Mouse (Mus musculus) lung, adult 2 months (tissue): ENCODE measurements around the gene Selp. TPM values are rescaled to one million over a fixed set of nuclear protein-coding genes. Genes with fewer than 3 reads are reported as not detected.

Experiments
- DNase-seq: peaks from one replicate; pipeline ENCODE4 v3.0.0; 2022
- H3K4me1 ChIP-seq: fragments of 200-500 bp; 2 replicates; pipeline ENCODE4 v1.6.1; 2011; ENCODE audit warnings: low read length; ENCODE audit not compliant: control insufficient read depth, insufficient read depth
- H3K4me3 ChIP-seq: fragments of 200-500 bp; replicated peaks from 2 replicates; pipeline ENCODE3; 2011; ENCODE audit warnings: low read depth, mild to moderate bottlenecking, control low read depth, low read length; ENCODE audit errors: extremely low read depth
- CTCF ChIP-seq: fragments of 200-500 bp; IDR thresholded peaks from 2 replicates; pipeline ENCODE4 v1.5.1; 2011; ENCODE audit warnings: mild to moderate bottlenecking, low read length, control low read depth; ENCODE audit not compliant: insufficient read depth
- POLR2A ChIP-seq: fragments of 200-500 bp; IDR thresholded peaks from 2 replicates; pipeline ENCODE4 v1.6.1; 2011; ENCODE audit warnings: low read depth, mild to moderate bottlenecking, control low read depth, low read length, borderline replicate concordance; ENCODE audit errors: extremely low read depth
- WGBS: fragments of 180-500 bp; shearing (Covaris S2); methylation state at CpG from one replicate; pipeline ENCODE4 v1.1.7; 2018; 5-methylcytosine and 5-hydroxymethylcytosine counted together
- polyA plus RNA-seq: library from polyadenylated mRNA; depleted of rRNA; stranded (reverse); fragments of >200 nt; gene quantifications from 2 replicates; pipeline ENCODE4 v1.2.3, GENCODE M21; 2012; rRNA removed

The Selp gene
- polyA plus RNA-seq, 1 experiment: 7.4 TPM

- TF ChIP-seq POLR2A (no peak), CTCF (no peak)
- peaks cover 2% of the 10 kb centered on the region; the same call in 1 of the 2 replicates for H3K4me1 ChIP-seq
- no peak overlapping the region for H3K4me3 ChIP-seq
- no peak for DNase-seq
- 32% methylated on average over 8 of the region's 8 CpGs for WGBS
Measured at GRCm38 (mm10) chr1:164184871-164185223, 69.8 kb downstream of the Selp start.

GRCm38 (mm10) chr1:164185316-164185715 is 70.3 kb downstream of the Selp start:
- Histone ChIP-seq H3K4me3 (no peak overlapping the region), H3K4me1 (peaks cover 2% of the 10 kb centered on the region; the same call in 1 of the 2 replicates)
- TF ChIP-seq CTCF (no peak), POLR2A (no peak)
- WGBS: 59% methylated on average over 4 of the region's 4 CpGs
- no peak for DNase-seq

DNA sequence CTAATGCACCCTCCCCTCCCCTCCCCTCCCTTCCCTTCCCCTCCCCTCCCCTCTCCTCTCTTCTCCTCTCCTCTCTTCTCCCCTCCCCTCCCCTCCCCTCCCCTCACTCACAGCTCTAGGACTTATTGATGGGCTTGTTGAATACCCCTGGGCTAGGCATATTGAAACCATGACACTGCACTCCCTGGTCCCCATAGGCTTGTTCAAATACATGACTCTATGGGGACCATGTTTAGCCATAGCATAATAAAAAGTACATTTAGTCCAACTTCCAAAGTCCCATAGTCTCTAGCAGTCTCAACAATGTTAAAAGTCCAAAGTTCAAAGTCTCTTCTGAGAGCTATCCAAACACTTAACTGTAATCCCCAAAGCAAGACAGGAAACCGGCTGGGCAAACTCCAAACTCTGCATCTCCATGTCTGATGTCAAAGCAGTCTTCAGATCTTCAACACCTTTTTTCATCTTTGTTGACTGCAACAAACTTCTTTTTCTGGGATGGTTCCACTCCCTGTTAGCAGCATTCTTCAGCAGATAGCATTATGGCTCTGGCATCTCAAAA is 72.0 kb downstream of the Selp start:
- H3K4me1 ChIP-seq: peaks cover 2% of the 10 kb centered on the region; the same call in 1 of the 2 replicates
- no peak for TF ChIP-seq POLR2A
- TF ChIP-seq CTCF: no peak
- no peak overlapping the region for H3K4me3 ChIP-seq
- WGBS: 59% methylated on average over 1 of the region's 1 CpGs
- no peak for DNase-seq

DNA sequence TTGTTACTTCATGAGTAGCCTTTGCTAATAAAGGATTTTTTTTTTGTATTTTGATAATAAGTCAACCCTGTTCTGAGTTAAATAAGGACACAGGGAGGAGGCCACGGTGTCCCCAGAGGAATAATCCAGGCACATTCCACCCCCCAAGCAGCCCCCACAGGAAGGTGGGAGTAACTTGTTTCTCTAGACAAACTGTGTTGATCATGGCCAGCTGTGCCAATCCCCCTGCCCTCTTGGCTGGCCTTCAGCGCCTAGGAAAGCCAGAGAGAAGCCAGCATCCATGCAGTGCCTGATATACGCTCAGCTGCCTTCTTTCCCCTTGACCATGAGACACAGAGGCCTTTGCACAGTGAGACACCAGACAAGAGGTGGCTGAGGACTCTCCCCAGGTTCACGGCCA is 84.5 kb downstream of the Selp start:
- Histone ChIP-seq H3K4me1 (no peaks in the 10 kb centered on the region), H3K4me3 (no peak overlapping the region)
- 82% methylated on average over 4 of the region's 4 CpGs for WGBS
- DNase-seq: no peak
- TF ChIP-seq CTCF (no peak), POLR2A (no peak)

Other genes with a start within 250 kb of the Selp start
- 6.3 and 7.1 TPM in 2 replicates for gene Scyl3, start 186.2 kb upstream of the Selp start, polyA plus RNA-seq
- gene BC055324, start 120.5 kb upstream of the Selp start, polyA plus RNA-seq: 0.40 and 0.67 TPM in 2 replicates
- 0.28 and 0.92 TPM in 2 replicates for gene Mettl18, start 120.4 kb upstream of the Selp start, polyA plus RNA-seq
- gene Sele, start 67.0 kb upstream of the Selp start, polyA plus RNA-seq: 0.33 and 0.58 TPM in 2 replicates
- 6.3 and 11.1 TPM in 2 replicates for gene Sell, start 53.3 kb upstream of the Selp start, polyA plus RNA-seq
- gene F5, start 36.6 kb downstream of the Selp start, polyA plus RNA-seq: 0.84 and 1.8 TPM in 2 replicates
- 5.7 and 8.4 TPM in 2 replicates for gene Slc19a2, start 133.8 kb downstream of the Selp start, polyA plus RNA-seq
- gene Ccdc181, start 160.3 kb downstream of the Selp start, polyA plus RNA-seq: 3.4 and 5.5 TPM in 2 replicates
- gene Nme7, start 188.9 kb downstream of the Selp start, polyA plus RNA-seq: 3.0 and 5.0 TPM in 2 replicates
- 3.3 and 6.0 TPM in 2 replicates for gene Blzf1, start 192.2 kb downstream of the Selp start, polyA plus RNA-seq